Mouse (Mus musculus) mouse trophoblast stem cell (cell line): Measurements from ENCODE around the gene Lrrc71.

ENCODE experiments used
- in situ Hi-C, 2 experiments: fragments of 300-500 bp; cut with MseI, MboI; formaldehyde crosslinking; loops; 2 replicates in 1 of 2; 3 replicates in 1 of 2; pipeline ENCODE4 v1.15.1; 2025

Lrrc71 gene

GRCm38 (mm10) chr3:87748431-87748830 lies at the start of gene Lrrc71:
Gene Lrrc71 (minus strand): TSS chr3:87748625.
- in situ Hi-C loops, result no loop called here

- in situ Hi-C loops, result no loop called here
These were observed 48.4 kb upstream of the Lrrc71 start, which contains the start of gene Insrr for GRCm38 (mm10) chr3:87796736-87797334. Gene Insrr (plus strand): TSS chr3:87796951.

GRCm38 (mm10) chr3:87795336-87796277 lies 47.2 kb upstream of the Lrrc71 start:
- in situ Hi-C loops, result no loop called here

- in situ Hi-C loops, result no loop called here
These were observed 46.5 kb upstream of the Lrrc71 start, which contains the start of gene Ntrk1 for GRCm38 (mm10) chr3:87794922-87795325. Gene Ntrk1 (minus strand): TSS chr3:87795162.

- in situ Hi-C loops, result no loop called here
These were observed 41.3 kb upstream of the Lrrc71 start for GRCm38 (mm10) chr3:87789768-87790167.

- in situ Hi-C loops, result no loop called here
These were observed 40.8 kb upstream of the Lrrc71 start for GRCm38 (mm10) chr3:87789248-87789647.

GRCm38 (mm10) chr3:87785626-87786214 lies 37.3 kb upstream of the Lrrc71 start:
- in situ Hi-C loops, result no loop called here

- in situ Hi-C loops, result no loop called here
These were observed 36.7 kb upstream of the Lrrc71 start for GRCm38 (mm10) chr3:87785156-87785555.

GRCm38 (mm10) chr3:87783282-87784023 lies 35.0 kb upstream of the Lrrc71 start:
- in situ Hi-C loops, result no loop called here

- in situ Hi-C loops, result loop anchor here in 1 of 2 experiments (10.0 kb wide), 1 partner anchor 56 kb away; no protein-coding TSS in a partner anchor
These were observed 30.7 kb upstream of the Lrrc71 start for GRCm38 (mm10) chr3:87779086-87779485.

- in situ Hi-C loops, result loop anchor here in 1 of 2 experiments (10.0 kb wide), 1 partner anchor 57 kb away; no protein-coding TSS in a partner anchor
These were observed 29.9 kb upstream of the Lrrc71 start for GRCm38 (mm10) chr3:87778283-87778682.

GRCm38 (mm10) chr3:87771088-87771487 lies 22.7 kb upstream of the Lrrc71 start:
- in situ Hi-C loops, result loop anchor here in 1 of 2 experiments (10.0 kb wide), 1 partner anchor 64 kb away; no protein-coding TSS in a partner anchor

GRCm38 (mm10) chr3:87770280-87770679 lies 21.9 kb upstream of the Lrrc71 start:
- in situ Hi-C loops, result loop anchor here in 1 of 2 experiments (10.0 kb wide), 1 partner anchor 65 kb away; no protein-coding TSS in a partner anchor

GRCm38 (mm10) chr3:87769506-87769905 lies 21.1 kb upstream of the Lrrc71 start:
- in situ Hi-C loops, result no loop called here

- in situ Hi-C loops, result no loop called here
These were observed 20.4 kb upstream of the Lrrc71 start for GRCm38 (mm10) chr3:87768844-87769243.

- in situ Hi-C loops, result no loop called here
These were observed 20.0 kb upstream of the Lrrc71 start for GRCm38 (mm10) chr3:87768431-87768830.

- in situ Hi-C loops, result no loop called here
These were observed 19.3 kb upstream of the Lrrc71 start for GRCm38 (mm10) chr3:87767764-87768163.

GRCm38 (mm10) chr3:87766284-87766667 lies 17.9 kb upstream of the Lrrc71 start:
- in situ Hi-C loops, result no loop called here

- in situ Hi-C loops, result no loop called here
These were observed 17.3 kb upstream of the Lrrc71 start for GRCm38 (mm10) chr3:87765631-87766283.

- in situ Hi-C loops, result no loop called here
These were observed 16.7 kb upstream of the Lrrc71 start for GRCm38 (mm10) chr3:87765091-87765490.

GRCm38 (mm10) chr3:87764506-87764905 lies 16.1 kb upstream of the Lrrc71 start:
- in situ Hi-C loops, result no loop called here
